Mouse (Mus musculus): ENCODE measurements around the gene Dact3. TPM values are rescaled to one million over a fixed set of nuclear protein-coding genes. Genes with fewer than 3 reads are reported as not detected.

The Dact3 gene
- total RNA-seq, 2 experiments from 2014 or later: 0.31 TPM; not detected in 1

DNA sequence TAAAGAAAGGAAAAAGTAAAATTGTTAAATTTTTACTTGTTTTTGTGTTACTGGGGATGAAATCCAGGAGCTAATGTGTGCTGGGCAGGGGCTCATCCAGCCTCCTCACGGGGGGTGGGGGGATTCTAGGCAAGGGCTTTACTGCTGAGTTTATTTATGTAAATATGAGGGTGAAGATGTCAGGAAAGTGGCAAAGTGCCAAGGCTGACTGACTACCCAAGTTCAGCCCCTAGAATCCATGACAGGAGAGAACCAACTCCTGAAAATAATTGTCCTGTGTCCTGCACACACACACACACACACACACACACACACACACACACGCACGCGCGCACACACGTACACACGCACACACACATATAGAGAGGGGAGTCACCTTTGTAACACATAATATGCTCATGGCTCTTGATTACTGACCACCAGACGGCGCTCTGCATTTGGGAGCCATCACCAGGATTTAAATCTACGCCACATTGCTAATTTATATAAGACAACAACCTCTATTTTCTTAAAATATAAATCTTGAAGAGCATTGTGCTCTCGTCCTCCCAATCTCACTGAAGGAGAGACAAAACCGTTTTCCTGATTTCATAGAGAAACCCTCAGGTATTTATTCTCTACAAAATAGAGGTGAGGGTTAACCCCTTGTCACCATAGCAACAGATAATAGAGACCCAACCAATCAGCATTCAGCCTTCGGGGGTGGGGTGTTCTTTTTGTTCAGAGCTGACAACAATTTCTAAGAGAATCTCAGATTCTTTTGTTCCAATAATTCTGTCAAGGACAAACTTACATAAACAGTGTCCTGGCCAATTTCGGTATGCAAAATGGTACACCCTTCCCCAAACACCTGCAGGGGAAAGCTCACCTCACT, 57.8 kb downstream of the Dact3 start:
- peak; percentile 40 for ATAC-seq (replicated peaks; ENCODE audit: poor library complexity, severe bottlenecking)

Other genes starting within 250 kb of the Dact3 start
- gene Ceacam15, start 199.6 kb upstream of the Dact3 start, total RNA-seq (2014; fragmentation: Nextera tagmentation): not detected in 2 replicates
- gene Ceacam15, start 199.6 kb upstream of the Dact3 start, total RNA-seq (2017): not detected in 2 replicates
- gene Ceacam9, start 153.4 kb upstream of the Dact3 start, total RNA-seq (2014; fragmentation: Nextera tagmentation): not detected in 2 replicates
- not detected in 2 replicates for gene Ceacam9, start 153.4 kb upstream of the Dact3 start, total RNA-seq (2017)
- 141 and 168 TPM in 2 replicates for gene Ap2s1, start 136.9 kb upstream of the Dact3 start, total RNA-seq (2014; fragmentation: Nextera tagmentation)
- gene Ap2s1, start 136.9 kb upstream of the Dact3 start, total RNA-seq (2017): 102 and 128 TPM in 2 replicates
- 110 and 118 TPM in 2 replicates for gene Slc1a5, start 94.0 kb upstream of the Dact3 start, total RNA-seq (2014; fragmentation: Nextera tagmentation)
- 46.4 and 47.2 TPM in 2 replicates for gene Slc1a5, start 94.0 kb upstream of the Dact3 start, total RNA-seq (2017)
- gene Strn4, start 59.4 kb upstream of the Dact3 start, total RNA-seq (2014; fragmentation: Nextera tagmentation): 36.8 and 50.4 TPM in 2 replicates
- gene Strn4, start 59.4 kb upstream of the Dact3 start, total RNA-seq (2017): 47.0 and 63.5 TPM in 2 replicates
- gene Fkrp, start 58.6 kb upstream of the Dact3 start, total RNA-seq (2014; fragmentation: Nextera tagmentation): 8.1 and 10.5 TPM in 2 replicates
- gene Fkrp, start 58.6 kb upstream of the Dact3 start, total RNA-seq (2017): 9.3 and 11.0 TPM in 2 replicates
- 9.6 and 14.6 TPM in 2 replicates for gene Prkd2, start 32.4 kb upstream of the Dact3 start, total RNA-seq (2014; fragmentation: Nextera tagmentation)
- 3.4 and 11.9 TPM in 2 replicates for gene Prkd2, start 32.4 kb upstream of the Dact3 start, total RNA-seq (2017)
- gene Gng8, start 16.5 kb downstream of the Dact3 start, total RNA-seq (2014; fragmentation: Nextera tagmentation): not detected in 2 replicates
- 0.26 and 0.62 TPM in 2 replicates for gene Gng8, start 16.5 kb downstream of the Dact3 start, total RNA-seq (2017)
- gene Ptgir, start 31.2 kb downstream of the Dact3 start, total RNA-seq (2014; fragmentation: Nextera tagmentation): 1.1 and 1.2 TPM in 2 replicates
- gene Ptgir, start 31.2 kb downstream of the Dact3 start, total RNA-seq (2017): 2.2 and 2.6 TPM in 2 replicates
- gene Calm3, start 48.8 kb downstream of the Dact3 start, total RNA-seq (2014; fragmentation: Nextera tagmentation): 188 and 246 TPM in 2 replicates
- gene Calm3, start 48.8 kb downstream of the Dact3 start, total RNA-seq (2017): 463 and 465 TPM in 2 replicates
- not detected in 2 replicates for gene Pnmal2, start 69.4 kb downstream of the Dact3 start, total RNA-seq (2014; fragmentation: Nextera tagmentation)
- 0.04 TPM in 1 of 2 replicates, not detected in the other for gene Pnmal2, start 69.4 kb downstream of the Dact3 start, total RNA-seq (2017)
- not detected in 2 replicates for gene Pnmal1, start 84.4 kb downstream of the Dact3 start, total RNA-seq (2014; fragmentation: Nextera tagmentation)
- gene Pnmal1, start 84.4 kb downstream of the Dact3 start, total RNA-seq (2017): not detected in 2 replicates
- 0.09 TPM in 1 of 2 replicates, not detected in the other for gene Gm42372, start 107.8 kb downstream of the Dact3 start, total RNA-seq (2014; fragmentation: Nextera tagmentation)
- gene Gm42372, start 107.8 kb downstream of the Dact3 start, total RNA-seq (2017): 0.04 TPM in 1 of 2 replicates, not detected in the other
- gene Ccdc8, start 117.4 kb downstream of the Dact3 start, total RNA-seq (2014; fragmentation: Nextera tagmentation): 4.6 and 4.9 TPM in 2 replicates
- 4.8 and 6.5 TPM in 2 replicates for gene Ccdc8, start 117.4 kb downstream of the Dact3 start, total RNA-seq (2017)
- 96.2 and 123 TPM in 2 replicates for gene Ppp5c, start 152.6 kb downstream of the Dact3 start, total RNA-seq (2014; fragmentation: Nextera tagmentation)
- gene Ppp5c, start 152.6 kb downstream of the Dact3 start, total RNA-seq (2017): 81.0 and 89.8 TPM in 2 replicates
- 0.04 and 1.1 TPM in 2 replicates for gene Hif3a, start 187.1 kb downstream of the Dact3 start, total RNA-seq (2014; fragmentation: Nextera tagmentation)
- 0.05 and 0.47 TPM in 2 replicates for gene Hif3a, start 187.1 kb downstream of the Dact3 start, total RNA-seq (2017)
- gene Psg16, start 198.7 kb downstream of the Dact3 start, total RNA-seq (2014; fragmentation: Nextera tagmentation): 0.15 and 0.49 TPM in 2 replicates
- gene Psg16, start 198.7 kb downstream of the Dact3 start, total RNA-seq (2017): 0.22 and 0.41 TPM in 2 replicates

Data from granulocyte monocyte progenitor cell, adult 5-6 weeks (primary cell).